Mouse (Mus musculus) lung, postnatal 4 days (tissue): ENCODE data around the gene Cnnm4.
A peak's percentile ranks its signal among the peaks of the same experiment; 100 is the strongest.

Experiments
- DNase-seq, 2 experiments: peaks; one replicate each; pipeline ENCODE4 v3.0.0; 2021

The Cnnm4 gene

DNA sequence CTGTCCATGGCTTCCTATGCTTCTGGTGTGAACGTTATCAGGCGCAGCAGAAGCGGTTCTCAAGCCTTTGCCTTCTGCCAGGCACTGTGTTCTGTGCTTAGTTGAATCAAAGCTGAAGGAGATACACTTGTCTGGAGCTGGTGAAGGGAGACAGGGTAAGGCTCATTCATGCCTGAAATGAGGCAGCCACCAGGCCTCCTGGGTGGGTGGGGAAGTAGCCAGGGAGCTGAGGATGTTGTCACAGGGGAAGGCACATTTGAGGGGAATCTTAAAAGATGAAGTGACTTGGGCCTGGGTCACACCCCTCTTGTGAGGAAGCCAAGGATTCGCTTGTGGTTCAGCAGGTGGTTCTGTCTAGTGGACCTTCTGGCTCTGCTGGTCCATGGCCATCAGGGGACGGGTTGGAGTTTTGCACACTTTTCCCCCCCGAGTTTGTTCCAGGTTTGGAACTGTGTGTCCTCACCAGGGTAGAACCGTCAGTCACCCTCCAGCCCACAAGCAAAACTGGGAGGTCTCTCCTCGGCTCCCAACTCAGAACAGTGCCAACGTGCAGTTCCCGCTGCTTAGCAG lies 1.9 kb downstream of the Cnnm4 start:
- no peak for DNase-seq

DNA sequence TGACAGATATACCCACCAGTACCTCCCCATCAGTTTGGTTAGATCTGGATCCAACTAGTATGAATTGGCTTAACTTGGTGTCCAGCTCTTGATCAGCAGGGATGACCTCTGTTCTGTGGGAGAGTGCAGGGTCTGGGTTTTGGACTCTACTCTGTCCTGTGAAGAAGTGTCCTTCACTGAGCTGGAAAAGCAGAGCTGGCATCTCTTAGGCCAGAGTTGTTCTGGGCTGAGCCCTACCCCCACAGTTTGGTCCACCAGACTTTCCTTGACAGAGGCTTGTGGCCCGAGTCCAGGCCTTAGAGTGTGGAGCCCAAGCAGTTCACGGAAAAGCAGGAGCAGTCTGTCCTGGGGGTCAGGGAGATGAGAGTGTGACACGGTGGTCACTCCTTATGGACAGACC lies 3.2 kb downstream of the Cnnm4 start:
- DNase-seq: no peak

DNA sequence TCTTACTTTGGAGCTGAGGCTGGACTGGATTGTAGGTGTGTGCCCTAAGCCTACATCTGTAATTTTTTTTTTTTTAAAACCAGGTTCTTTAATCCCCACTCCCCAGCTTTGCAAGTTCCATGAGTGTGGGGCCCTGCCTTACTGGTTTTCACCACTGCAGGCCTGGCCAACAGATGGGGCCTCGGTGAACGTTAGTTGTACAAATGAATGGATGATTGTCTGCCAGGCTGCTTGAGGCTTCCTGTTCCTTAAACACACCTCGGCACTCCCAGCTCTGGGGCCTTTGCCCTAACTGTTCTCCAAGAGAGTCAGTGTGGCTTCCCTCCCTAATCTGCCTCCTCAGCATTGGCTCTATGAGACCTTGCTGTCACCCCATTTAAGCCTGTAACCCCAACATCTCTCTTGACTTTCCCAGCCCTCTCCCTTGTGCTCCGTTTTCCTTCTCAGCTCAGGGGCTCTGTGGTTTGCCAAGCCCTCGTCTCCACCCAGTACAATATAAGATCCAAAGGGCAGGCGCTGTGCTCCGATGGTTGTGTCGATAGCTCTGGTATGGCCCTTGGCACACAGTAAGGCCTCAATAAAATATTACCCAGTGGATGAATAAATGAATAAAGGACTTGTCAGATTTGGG lies 4.2 kb downstream of the Cnnm4 start:
- no peak for DNase-seq

DNA sequence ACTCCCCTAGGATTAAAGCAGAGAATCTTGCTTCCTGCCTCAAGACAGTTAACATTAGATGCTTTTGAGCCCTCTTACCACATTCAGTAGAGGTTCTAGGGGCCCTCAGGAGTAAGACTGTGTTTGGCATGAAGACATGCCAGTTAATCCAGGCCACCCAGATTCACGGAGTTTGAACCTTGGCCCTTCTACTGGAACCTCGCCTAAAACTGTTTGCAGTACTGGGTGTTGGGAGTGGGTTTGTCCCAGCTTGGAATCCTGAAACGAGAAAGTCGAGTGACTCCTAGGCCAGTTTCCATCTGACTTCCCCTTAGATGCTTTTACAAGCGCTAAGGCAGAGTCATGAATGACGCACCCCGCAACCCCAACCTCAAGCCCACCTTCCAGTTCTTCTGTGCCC lies 5.0 kb downstream of the Cnnm4 start:
- DNase-seq: no peak

DNA sequence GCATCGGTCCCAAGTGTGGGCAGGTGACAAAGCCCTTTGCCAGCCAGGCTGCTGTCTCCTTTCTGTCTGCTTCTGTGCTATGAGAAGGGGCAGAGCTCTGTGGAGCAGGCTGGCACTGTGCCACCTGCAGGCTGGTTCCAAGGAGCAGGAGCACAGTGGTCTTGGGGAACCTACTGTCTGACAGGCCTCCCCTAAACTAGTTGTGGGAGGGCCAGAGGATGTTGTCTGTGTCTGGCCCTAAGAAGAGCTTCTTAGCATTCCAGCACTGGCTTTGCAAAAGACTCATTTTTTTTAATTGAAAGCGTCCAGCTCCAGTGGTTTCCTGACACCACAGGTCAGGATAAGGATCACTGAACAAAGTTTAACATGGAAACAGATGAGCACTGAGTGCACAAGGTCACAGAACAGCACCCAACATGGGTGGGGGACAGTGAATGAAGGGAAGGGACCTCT lies 6.9 kb downstream of the Cnnm4 start:
- DNase-seq: no peak

DNA sequence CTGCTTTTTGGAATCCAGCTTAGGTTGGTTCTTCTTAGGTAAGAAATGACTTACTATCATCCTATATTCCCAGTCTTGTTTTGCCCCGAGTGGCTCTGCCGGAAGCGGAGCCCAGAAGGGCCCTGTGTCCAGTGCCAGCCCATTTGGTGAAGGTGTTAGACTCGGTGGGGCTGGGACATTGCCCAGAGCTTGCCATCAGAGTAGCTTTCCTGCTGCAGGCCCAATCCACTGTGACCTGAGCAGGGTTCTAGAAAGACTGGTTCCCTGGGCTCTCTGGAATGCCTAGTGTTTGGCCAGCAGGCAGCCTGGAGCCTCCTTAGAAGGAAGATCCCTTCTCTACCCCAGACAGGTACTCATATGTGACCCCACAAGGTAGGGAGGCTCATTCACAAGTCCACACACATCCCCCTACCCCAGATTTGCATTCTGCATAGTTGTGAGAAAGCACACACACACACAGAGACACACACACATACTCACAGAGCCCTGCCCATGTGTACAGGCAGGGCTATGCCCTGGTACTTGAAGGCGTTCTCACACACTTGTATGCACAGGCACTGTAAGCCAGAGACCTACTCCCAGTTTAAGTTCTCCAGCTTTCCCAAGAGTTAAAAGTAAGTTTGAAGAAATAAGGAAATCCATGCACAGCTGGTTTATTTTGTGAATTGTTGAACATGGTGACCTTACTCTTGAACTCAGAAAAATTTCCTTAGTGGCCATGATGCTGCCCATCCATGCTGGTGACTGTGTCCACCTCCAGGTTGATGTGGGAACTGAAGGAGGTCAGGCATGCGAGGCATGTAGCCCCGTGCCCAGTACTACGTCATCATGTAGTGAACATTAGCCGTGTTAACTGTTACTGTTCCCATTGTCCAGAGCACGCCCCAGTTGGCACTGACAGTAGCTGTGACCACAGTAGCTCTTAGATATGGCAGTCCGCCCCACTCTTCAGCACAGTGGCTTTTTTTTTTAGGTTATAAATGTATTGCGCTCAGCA lies 8.8 kb downstream of the Cnnm4 start:
- peak in 1 of 2 experiments; percentile 40 for DNase-seq

DNA sequence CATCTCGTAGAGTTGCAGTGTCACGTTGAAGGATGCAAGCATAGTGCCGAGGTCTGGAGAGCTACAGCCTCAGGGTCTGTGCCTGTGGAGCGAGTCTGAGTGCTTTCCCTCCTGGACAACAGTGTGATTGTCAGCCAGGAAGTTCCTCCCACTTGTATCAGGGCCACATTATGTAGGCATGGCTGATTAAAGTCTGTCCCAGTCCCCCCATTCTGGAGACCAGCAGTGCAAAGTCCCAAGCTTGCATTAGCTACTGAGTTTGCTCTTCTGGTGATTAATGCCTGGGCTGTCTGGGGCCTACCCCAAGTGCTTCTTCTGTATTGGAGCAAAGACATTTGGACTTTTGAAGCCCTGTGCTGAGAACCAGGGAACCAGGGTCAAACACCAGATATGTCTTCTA lies 12.4 kb downstream of the Cnnm4 start:
- no peak for DNase-seq

DNA sequence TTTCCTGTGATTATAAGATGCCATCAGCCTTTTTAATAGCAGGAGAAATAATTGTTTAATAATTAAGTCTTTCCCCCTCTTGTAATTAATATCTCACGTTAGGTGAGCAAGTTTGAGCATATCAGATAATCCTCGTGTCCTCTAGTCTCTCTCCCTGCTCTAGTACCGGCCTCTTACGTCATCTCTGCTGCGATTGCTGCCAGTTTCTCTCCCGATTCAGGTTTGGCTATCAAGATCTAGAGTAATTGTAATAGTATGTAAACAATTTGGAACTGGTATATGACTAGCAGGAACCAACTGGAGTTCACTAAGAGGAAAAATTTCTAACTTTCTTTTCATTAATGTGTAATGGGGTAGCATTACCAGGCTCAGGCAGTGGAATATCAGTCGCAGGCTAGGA lies 13.7 kb downstream of the Cnnm4 start:
- no peak for DNase-seq

DNA sequence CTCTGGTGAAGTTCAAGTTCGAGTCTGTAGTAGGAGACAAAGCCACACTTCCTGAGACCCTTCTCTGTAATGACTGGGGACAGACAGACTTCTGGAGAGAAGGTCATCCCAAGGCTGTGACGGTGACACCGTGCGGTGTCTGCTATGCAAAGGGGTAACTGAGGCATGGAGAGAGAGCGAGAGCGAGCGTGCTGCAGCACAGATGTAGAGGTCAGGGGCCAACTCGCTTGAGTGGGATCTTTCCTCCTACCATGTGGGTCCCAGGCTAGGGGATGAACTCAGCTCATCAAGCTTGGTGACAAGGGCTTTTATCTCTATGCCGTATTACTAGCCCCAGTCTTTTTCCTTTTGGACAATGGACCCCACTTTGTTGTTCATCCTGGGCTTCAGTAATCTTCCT lies 15.7 kb downstream of the Cnnm4 start:
- no peak for DNase-seq

DNA sequence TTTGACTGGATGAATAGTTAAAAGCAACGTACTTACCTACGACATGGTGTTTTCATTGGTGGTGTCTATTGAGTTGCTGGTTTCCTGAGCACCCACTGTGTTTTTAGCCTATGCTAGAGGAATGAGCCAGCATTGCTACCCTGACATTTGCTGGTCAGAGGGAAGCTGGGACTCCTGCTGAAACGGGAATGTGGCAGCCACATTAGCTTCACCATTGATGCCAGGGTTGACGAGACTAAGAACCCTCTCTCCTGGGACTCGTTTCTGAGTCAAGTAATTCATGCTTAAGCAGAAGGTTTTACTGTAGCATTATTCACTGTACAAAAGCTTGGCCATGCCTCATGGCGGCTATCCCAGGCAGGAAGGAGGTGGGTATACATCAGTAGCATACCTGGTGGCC lies 18.2 kb downstream of the Cnnm4 start:
- no peak for DNase-seq

DNA sequence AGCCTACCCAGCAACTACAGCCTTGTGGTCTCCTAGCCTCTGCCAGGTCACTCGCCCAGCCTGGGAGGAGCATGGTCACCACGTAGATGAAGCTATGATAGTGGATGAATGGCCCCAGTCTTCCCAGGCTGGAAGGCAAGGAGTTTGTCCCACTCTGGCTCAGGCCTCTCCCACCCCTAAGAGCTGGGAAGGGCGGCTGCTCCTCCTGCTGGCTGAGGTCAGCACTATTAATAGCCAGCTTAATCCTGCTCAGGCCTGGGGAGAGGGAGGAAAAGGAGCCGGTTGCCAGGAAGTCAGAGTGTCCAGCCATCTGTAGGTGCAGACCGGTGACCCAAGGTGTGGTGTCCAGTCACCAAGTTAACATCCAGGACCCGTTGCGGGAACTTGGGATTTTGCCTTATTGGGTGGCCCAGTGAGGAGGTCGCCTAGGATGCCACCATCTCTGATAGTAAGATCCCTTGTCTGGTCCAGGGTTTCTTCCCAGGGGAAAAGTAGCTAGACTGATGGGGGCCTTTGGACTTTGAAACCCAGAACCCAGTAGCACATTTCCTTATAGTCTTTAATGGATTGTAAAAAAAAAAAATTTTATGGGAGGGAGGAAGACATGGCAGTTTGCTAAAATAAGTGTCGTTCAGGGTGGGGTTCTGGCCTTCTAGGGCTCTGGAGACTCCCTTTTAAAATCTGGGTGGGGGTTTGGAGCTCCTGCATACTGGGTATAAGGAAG lies 21.2 kb downstream of the Cnnm4 start:
- peak; percentile 69 to 74 for DNase-seq

DNA sequence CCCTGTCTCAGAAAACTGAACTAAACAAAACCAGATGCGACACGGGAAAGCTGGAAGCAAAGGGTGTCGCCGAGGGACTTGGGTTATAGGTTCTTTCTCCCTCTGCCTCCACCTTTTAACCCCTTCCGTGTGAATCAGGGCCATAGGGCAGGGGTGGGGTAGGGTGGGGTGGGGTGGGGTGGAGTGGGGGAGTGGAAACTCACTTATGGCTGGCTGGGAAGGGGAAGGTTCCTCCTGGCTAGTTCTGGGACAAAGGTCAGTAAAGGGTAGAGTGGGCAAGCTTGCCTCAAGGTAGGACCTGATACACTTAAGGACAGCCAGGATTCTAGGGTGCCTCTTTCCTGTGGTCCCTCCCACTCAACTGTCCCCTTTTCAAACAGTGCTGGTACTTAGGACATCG lies 21.9 kb downstream of the Cnnm4 start:
- no peak for DNase-seq

DNA sequence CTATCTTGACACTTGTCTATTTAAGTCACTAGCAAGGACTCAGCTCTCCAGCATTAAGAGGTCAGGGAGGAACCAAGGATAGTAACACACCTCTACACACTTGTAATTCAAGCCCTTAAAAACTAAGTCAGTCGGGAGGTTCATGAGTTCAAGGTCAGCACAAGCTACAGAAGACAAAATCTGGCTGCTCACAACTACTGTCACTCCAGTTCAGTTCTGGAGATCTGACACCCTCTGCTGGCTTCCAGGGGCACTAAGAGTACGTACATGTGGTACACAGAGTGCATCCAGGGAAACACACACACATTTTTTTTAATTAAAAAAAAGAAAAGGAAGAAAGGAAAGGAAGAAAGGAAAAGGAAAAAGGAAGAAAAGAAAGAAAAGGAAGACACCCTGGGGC lies 25.3 kb downstream of the Cnnm4 start:
- peak in 1 of 2 experiments; percentile 27 for DNase-seq

DNA sequence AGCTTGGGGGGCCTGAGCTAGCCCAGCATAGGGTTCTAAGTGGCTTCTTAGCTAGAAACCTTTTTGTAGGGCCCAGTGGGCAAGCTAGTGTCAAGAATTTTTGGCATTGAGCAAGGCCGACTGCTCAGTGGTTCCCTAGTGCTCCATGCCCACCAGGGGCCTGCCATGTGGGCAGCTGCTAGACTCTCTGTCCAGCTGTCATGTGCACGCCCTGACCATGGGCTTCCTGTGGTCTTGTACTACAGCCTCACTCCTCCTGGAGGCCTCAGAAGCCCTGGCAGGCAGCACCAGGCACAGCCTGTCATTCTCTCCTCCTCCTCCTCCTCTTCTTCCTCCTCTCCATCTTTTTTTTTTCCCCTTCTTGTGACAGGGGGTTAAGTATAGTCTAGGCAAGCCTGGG lies 25.9 kb downstream of the Cnnm4 start:
- DNase-seq: no peak

DNA sequence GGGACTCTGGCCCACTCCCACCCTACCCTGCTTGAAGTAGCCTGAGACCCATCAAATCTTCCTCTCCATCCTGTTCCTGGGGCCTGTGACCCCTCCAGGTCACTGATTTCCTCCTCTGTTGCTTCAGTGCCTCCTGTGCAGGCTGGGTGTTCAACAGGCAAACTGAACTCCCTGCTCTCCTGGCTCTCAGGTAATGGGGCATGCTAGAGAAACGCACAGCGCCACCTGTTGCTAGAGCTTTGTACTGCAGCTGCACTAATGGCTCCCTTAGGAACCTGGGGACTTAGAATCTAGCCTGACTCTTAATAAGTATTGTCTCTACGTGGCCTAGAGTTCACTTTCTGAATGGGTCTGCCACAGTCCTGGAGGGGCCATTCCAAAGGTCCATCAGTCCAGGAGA lies 29.8 kb downstream of the Cnnm4 start:
- DNase-seq: peak; percentile 57 to 78

DNA sequence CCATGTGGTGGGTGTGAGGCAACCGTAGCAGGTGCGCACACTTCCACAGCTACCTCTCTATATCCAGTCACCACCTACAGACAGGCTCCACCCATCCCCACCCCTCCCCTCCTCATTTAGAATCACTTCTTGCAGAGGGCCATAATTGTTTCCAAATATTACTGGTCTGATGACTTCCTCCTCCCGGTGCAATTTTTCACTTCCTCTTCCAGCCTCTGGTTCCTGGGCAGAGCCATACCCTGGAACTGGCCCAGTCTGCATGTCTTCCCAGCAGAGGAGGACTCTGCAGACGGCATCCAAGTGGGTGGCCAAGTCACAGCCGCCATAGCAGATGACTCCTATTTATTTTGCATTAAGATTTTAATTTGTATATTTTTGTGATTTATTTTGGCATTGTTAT lies 36.8 kb downstream of the Cnnm4 start:
- DNase-seq: peak; percentile 46

DNA sequence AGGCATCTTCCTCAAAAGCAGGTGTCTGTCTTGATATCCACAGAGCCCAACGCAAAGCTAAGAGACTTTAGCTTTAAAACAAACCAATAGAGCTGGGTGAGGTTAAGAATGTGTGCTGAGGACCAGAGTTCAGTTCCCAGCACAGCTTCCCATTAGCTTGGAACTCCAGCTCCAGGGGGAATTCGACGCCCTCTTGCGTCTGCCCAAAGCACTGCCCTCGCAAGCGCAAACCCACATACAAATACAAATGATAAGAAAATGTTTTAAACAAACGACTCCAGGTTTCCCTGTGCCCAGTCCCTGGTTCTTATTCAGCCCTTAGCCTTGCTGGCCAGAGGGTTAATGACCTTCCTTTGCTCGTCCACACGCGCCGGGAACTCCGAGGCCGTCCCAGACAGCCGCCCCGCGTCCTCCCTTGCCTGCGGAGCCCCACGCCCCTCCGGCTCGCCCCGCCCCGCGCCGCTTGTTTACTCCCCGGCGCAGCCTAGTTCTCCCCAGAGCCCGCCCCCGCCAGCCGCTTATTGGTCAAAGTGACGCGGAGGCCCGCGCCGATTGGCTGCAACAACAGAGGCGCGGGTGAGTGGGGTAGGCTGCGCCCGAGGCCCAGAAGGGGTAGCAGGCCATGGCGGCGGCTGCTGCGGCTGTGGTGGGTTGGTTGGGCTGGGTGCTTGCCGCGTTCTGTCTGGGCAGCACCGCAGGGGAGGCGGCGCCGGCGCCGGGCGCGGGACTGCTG lies 40.0 kb downstream of the Cnnm4 start, which contains the start of gene Cnnm3:
Gene Cnnm3, plus strand, starts transcription at position 579 of the 733 bp plus-strand sequence.
- DNase-seq: peak; percentile 100

DNA sequence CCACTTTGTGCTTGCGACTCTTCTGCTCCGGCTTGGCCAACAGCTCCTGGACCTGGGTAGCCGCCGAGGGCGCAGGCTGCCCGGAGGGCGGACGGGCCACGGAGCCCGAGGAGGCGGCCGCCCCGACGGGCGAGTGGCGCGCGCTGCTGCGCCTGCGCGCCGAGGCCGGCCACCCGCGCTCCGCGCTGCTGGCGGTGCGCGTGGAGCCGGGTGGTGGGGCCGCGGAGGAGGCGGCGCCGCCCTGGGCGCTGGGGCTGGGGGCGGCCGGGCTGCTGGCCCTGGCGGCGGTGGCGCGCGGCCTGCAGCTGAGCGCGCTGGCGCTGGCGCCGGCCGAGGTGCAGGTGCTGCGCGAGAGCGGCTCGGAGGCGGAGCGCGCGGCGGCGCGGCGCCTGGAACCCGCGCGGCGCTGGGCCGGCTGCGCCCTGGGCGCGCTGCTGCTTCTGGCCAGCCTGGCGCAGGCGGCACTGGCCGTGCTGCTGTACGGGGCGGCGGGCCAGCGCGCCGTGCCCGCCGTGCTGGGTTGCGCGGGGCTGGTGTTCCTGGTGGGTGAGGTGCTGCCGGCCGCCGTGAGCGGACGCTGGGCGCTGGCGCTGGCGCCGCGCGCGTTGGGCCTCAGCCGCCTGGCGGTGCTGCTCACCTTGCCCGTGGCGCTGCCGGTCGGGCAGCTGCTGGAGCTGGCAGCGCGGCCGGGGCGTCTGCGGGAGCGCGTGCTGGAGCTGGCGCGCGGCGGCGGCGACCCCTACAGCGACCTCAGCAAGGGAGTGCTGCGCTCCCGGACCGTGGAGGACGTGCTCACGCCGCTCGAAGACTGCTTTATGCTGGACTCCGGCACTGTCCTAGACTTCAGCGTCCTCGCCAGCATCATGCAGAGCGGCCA lies 40.9 kb downstream of the Cnnm4 start:
- DNase-seq: peak; percentile 58 to 68

DNA sequence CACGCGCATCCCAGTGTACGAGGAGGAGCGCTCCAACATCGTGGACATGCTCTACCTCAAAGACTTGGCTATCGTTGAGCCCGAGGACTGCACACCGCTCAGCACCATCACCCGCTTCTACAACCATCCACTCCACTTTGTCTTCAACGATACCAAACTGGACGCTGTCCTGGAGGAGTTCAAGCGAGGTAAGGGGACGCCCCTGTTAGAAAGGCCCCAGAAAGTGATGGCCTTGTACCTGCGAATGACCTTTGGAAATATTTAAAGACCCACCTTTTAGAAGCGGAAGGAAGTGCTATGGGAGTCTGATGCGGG lies 41.5 kb downstream of the Cnnm4 start:
- DNase-seq: no peak

DNA sequence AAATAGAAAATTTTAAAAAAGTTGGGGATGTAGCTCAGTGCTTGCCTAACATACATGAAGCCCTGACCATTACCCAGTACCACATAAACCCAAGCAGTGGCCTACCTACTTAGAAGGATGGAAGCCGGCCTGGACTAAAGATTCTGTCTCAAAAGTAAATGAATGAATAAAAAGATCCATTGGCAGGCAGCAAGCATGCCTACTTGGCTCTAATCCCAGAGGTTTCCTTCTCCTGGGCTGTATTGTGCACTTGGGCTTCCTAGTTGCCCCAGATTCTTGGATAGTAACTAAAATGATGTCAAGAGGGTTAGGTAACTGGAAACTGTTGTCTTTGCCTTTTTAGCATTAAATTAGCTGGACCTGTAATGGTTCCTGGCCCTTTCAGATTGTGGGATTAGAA lies 41.9 kb downstream of the Cnnm4 start:
- DNase-seq: no peak

DNA sequence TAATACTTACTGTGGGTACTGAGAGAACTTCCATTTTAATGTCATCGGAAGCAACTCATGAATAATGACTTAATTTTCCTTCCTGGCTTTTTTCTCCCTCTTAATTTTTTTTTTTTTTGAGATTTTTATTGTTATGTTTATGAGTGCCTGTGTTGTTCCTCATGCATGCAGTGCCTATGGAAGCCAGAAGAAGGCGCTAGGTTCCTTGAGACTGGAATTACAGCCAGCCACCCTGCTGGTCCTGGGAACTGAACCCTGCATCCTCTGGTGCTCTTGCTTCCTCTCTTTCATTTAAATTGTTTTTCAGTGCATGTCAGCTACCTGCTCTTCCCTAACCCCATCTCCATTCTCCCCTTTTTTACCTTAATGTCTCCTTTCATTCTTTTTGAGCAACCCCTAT lies 42.3 kb downstream of the Cnnm4 start:
- DNase-seq: peak in 1 of 2 experiments; percentile 57
